Mouse (Mus musculus): ENCODE data around the gene Fktn. TPM values are rescaled to one million over a fixed set of nuclear protein-coding genes. Genes with fewer than 3 reads are reported as not detected.

Gene Fktn
- 0.24 and 0.38 TPM in 2 replicates for polyA plus RNA-seq (2012)

DNA sequence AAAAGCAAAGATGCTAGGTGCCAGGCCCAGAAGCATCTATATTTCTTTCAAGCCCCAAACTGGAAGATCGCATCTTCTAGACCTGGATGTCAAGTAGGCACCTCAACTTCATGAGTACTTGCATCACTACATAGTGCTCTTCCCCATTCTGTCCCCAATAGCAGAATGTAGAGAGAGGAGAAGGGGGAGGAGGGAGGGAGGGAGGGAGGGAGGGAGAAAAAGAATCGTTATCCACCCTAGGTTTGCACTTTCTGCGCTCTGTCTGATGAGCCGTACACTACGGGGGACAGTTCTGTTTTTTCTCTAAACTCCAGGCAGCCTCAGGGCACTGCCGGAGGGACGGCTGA is at the start of gene Fktn:
Fktn (plus strand) TSS at position 295 of the 347 bp plus-strand sequence.

DNA sequence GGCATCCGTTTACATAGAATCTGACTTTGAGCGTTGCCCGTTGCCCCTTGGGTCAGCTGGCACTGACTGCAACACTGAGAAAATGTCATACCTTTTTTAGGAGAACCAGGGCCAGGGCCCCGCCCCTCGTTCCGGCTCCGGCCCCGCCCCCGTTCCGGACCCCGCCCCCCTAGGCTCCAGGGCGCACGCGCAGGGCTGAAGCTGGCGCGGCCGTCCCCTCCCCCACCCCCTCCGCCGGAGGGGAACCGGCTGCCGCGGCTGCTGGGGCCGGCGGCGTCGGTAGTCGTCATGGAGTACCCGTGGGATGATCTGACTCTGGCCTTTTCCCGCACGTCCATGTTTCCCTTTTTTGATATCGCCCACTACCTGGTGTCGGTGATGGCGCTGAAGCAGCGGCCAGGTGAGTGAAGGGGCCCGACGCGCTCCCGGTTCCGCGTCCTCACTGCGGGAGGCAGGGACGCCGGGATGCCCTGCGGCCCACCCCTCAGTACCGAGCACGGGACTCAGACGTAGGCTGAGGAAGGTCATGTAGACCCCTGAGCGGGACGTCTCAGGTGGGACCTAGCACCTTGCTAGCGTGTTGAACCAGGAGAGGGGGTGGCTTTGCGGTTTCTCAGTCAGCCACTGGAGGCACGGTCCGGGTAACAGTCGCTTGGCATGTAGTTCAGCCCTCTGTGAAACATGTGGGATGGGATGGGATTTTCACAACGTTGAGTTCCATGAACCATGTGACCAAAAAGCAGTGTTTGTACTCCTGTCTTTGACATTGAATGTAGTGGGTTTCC is 112.2 kb downstream of the Fktn start, which contains the start of gene Tmem38b:
Tmem38b (plus strand) TSS at position 225 of the 785 bp plus-strand sequence.

Other genes starting within 250 kb of the Fktn start
- gene Fsd1l, start 82.5 kb upstream of the Fktn start, polyA plus RNA-seq (2012): 0.17 and 0.73 TPM in 2 replicates
- not detected in 2 replicates for gene Tal2, start 65.7 kb downstream of the Fktn start, polyA plus RNA-seq (2012)
- gene Tmem38b, start 112.0 kb downstream of the Fktn start, polyA plus RNA-seq (2012): 22.5 and 49.8 TPM in 2 replicates

All from megakaryocyte-erythroid progenitor cell, adult 5 weeks (primary cell).